Mouse (Mus musculus) MEL (cell line): Measurements from ENCODE around the gene Rhox2f. TPM values are rescaled to one million over a fixed set of nuclear protein-coding genes. Genes with fewer than 3 reads are reported as not detected.
"Not testable (repeated sequence)": the region's sequence is repeated elsewhere in the genome, so short reads cannot be mapped to it uniquely, and the experiment has no call there.

Experiments
- DNase-seq: peaks from one replicate; pipeline ENCODE4 v3.0.0; 2011; ENCODE audit warnings: low read depth, low spot score
- H3K27ac ChIP-seq: 2 replicates; pipeline ENCODE4 v1.5.1; 2012; ENCODE audit warnings: low read depth, mild to moderate bottlenecking, control low read depth, low read length, moderate library complexity; ENCODE audit not compliant: control insufficient read depth
- H3K27me3 ChIP-seq, 2 experiments: fragments of 150-350 bp in 1 of 2; sonication (generic) in 1 of 2; 2 replicates each; pipeline ENCODE4 v1.6.1; 2012; ENCODE audit warnings: low read length in 2 of 2, mild to moderate bottlenecking in 2 of 2, improper control_type of control experiment in 1 of 2, moderate library complexity in 1 of 2; ENCODE audit not compliant: insufficient read depth in 2 of 2, control insufficient read depth in 1 of 2
- H3K36me3 ChIP-seq, 2 experiments: 2 replicates each; pipeline ENCODE4 v1.6.1; 2012 to 2014; ENCODE audit warnings: low read length in 2 of 2, improper control_type of control experiment in 1 of 2, inconsistent platforms in 1 of 2, mild to moderate bottlenecking in 1 of 2; ENCODE audit not compliant: insufficient read depth in 2 of 2, control insufficient read depth in 1 of 2
- H3K4me1 ChIP-seq, 2 experiments: fragments of 150-350 bp in 1 of 2; sonication (generic) in 1 of 2; 2 replicates each; pipeline ENCODE4 v1.6.1; 2012; ENCODE audit warnings: low read length in 2 of 2, improper control_type of control experiment in 1 of 2, mild to moderate bottlenecking in 1 of 2; ENCODE audit not compliant: insufficient read depth in 2 of 2, control insufficient read depth in 1 of 2
- H3K4me3 ChIP-seq, 2 experiments: fragments of 150-350 bp in 1 of 2; sonication (generic) in 1 of 2; 2 replicates each; pipeline ENCODE4 v1.5.1; 2012; ENCODE audit warnings: low read depth in 2 of 2, low read length in 2 of 2, mild to moderate bottlenecking in 2 of 2, moderate library complexity in 2 of 2, control low read depth in 1 of 2, improper control_type of control experiment in 1 of 2; ENCODE audit not compliant: control insufficient read depth in 1 of 2, insufficient read depth in 1 of 2
- H3K79me2 ChIP-seq: 2 replicates; pipeline ENCODE4 v1.6.1; 2012; ENCODE audit warnings: mild to moderate bottlenecking, low read length, moderate library complexity; ENCODE audit not compliant: control insufficient read depth, poor library complexity, insufficient read depth
- H3K9ac ChIP-seq: 2 replicates; pipeline ENCODE4 v1.6.1; 2012; ENCODE audit warnings: low read depth, mild to moderate bottlenecking, control low read depth, low read length, moderate library complexity; ENCODE audit not compliant: control insufficient read depth, poor library complexity, severe bottlenecking
- H3K9me3 ChIP-seq: fragments of 150-350 bp; sonication (generic); replicated peaks from 2 replicates; pipeline ENCODE4 v1.6.1; 2012; ENCODE audit warnings: mild to moderate bottlenecking, low read length, improper control_type of control experiment, moderate library complexity; ENCODE audit not compliant: insufficient read depth
- polyA plus RNA-seq, 2 experiments: library from polyadenylated mRNA; stranded (reverse) in 1 of 2; unstranded in 1 of 2; fragments of >175 nt in 1 of 2; fragments of >200 nt in 1 of 2; gene quantifications; 2 replicates each; pipeline versions ENCODE4 v1.2.1 to v1.2.4; 2012; ENCODE audit warnings: low replicate concordance in 2 of 2, low read depth in 1 of 2; ENCODE audit not compliant: insufficient read length in 2 of 2, insufficient read depth in 1 of 2, missing spikeins in 1 of 2
- total RNA-seq: library from RNA; depleted of rRNA; stranded (reverse); fragments of 300-350 nt; gene quantifications from 2 replicates; pipeline ENCODE4 v1.2.3, GENCODE M21; 2012; rRNA removed

Rhox2f gene
- total RNA-seq (not detected in 2 replicates), polyA plus RNA-seq (not detected)

DNA sequence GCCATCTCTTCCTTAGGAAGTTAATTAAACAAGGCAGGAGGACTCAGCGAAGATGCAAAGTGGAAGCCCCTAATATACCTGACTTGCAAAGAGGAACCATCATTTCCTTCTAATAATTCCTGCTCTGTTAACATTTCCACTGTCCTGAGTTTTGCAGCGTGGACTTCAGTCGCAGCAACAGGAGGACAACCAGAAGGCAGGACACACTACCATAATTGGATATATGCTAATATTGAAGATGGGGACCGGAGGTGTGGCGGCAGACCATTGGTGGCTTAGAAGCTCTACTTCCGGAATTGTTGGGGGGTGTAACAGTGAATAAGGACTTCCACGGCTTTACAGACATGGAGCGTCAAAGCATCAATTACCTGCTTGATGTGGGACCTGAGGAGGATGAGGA is at the start of gene Rhox2f:
Gene Rhox2f, plus strand, starts transcription at position 301 of the 400 bp plus-strand sequence.
- H3K4me1 ChIP-seq, H3K79me2 ChIP-seq, H3K9me3 ChIP-seq, DNase-seq, H3K4me3 ChIP-seq, H3K9ac ChIP-seq, H3K36me3 ChIP-seq, H3K27me3 ChIP-seq, H3K27ac ChIP-seq: not testable (repeated sequence)

GRCm38 (mm10) chrX:37530152-37530551 is 41.1 kb upstream of the Rhox2f start, which contains the start of gene Rhox2e:
Gene Rhox2e, plus strand, starts transcription at chrX:37530452.
- H3K4me1 ChIP-seq, H3K9me3 ChIP-seq, H3K27ac ChIP-seq, H3K79me2 ChIP-seq, H3K36me3 ChIP-seq, H3K27me3 ChIP-seq, H3K4me3 ChIP-seq, DNase-seq, H3K9ac ChIP-seq: not testable (repeated sequence)

DNA sequence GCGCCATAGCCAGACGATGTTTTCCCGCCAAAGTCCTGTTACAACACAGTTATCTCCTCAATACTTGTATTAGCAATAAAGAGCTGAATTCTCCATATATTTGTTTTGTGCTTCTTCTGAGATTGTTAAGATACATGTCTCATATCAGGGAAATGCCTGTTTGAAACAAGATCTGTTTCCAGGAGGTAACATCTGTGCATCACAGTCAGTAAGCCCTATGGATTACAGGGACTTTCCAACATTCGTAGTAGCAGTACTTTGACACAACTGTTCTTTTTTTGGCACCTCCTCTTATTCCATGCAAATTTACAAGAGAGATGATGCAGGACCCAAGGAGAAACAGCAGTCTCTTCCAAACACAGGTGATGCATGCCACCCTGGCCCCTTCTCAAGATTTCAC is 29.5 kb upstream of the Rhox2f start, which contains the start of gene Rhox3e:
Gene Rhox3e, plus strand, starts transcription at position 301 of the 400 bp plus-strand sequence.
- not testable (repeated sequence) for H3K79me2 ChIP-seq, H3K4me1 ChIP-seq, H3K27ac ChIP-seq

DNA sequence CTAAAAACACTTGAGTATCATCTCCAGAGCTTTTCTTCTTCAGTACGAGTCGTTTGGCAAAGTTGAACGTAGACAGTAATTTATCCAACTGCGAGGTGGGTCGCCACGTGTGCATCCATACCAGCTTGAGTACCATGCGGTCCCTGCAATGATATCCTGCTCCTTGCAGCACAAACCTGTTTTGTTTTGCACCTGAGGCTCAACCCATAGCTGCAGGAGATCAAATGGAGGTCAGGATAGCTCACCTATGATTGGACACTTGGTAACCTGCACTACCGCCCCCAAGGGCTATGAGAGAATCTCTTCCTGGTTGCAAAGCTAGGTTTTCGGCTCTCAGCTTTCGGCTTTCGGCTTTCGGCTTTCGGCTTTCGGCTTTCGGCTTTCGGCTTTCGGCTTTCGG is 14.1 kb upstream of the Rhox2f start, which contains the start of gene Rhox4e:
Gene Rhox4e, plus strand, starts transcription at position 301 of the 400 bp plus-strand sequence.
- H3K9ac ChIP-seq, H3K4me1 ChIP-seq, DNase-seq, H3K79me2 ChIP-seq, H3K36me3 ChIP-seq, H3K9me3 ChIP-seq, H3K27ac ChIP-seq, H3K27me3 ChIP-seq, H3K4me3 ChIP-seq: not testable (repeated sequence)

More for the DNA sequence above, 29.5 kb upstream of the Rhox2f start, which contains the start of gene Rhox3e:
- not testable (repeated sequence) for H3K9me3 ChIP-seq, DNase-seq, H3K9ac ChIP-seq, H3K27me3 ChIP-seq, H3K36me3 ChIP-seq, H3K4me3 ChIP-seq

GRCm38 (mm10) chrX:37572638-37573037 is 1.4 kb downstream of the Rhox2f start:
- DNase-seq, result not testable (repeated sequence)

GRCm38 (mm10) chrX:37580692-37581091 is 9.5 kb downstream of the Rhox2f start, which contains the start of gene Rhox3f:
Gene Rhox3f, plus strand, starts transcription at chrX:37580992.
- H3K4me3 ChIP-seq, H3K36me3 ChIP-seq, H3K27me3 ChIP-seq, H3K9ac ChIP-seq, H3K4me1 ChIP-seq, H3K27ac ChIP-seq, DNase-seq, H3K9me3 ChIP-seq, H3K79me2 ChIP-seq: not testable (repeated sequence)

More at GRCm38 (mm10) chrX:37572638-37573037, 1.4 kb downstream of the Rhox2f start:
- not testable (repeated sequence) for H3K9me3 ChIP-seq, H3K27ac ChIP-seq, H3K79me2 ChIP-seq, H3K9ac ChIP-seq, H3K36me3 ChIP-seq, H3K4me1 ChIP-seq, H3K27me3 ChIP-seq, H3K4me3 ChIP-seq

- H3K27me3 ChIP-seq, H3K79me2 ChIP-seq, H3K9me3 ChIP-seq, H3K9ac ChIP-seq, H3K4me1 ChIP-seq, DNase-seq, H3K36me3 ChIP-seq, H3K27ac ChIP-seq, H3K4me3 ChIP-seq: not testable (repeated sequence)
These were observed 36.4 kb downstream of the Rhox2f start, which contains the start of gene Rhox4f for GRCm38 (mm10) chrX:37607604-37608003. Gene Rhox4f, minus strand, starts transcription at chrX:37607704.
